Mouse (Mus musculus) erythroblast, embryonic 14.5 days (primary cell): ENCODE results near the gene Bhlhe41. TPM values are rescaled to one million over a fixed set of nuclear protein-coding genes. Genes with fewer than 3 reads are reported as not detected.

ENCODE experiments used
- H3K27me3 ChIP-seq: 2 replicates; pipeline ENCODE4 v1.6.1; 2012; ENCODE audit warnings: inconsistent platforms; ENCODE audit not compliant: control insufficient read depth
- H3K36me3 ChIP-seq: 2 replicates; pipeline ENCODE4 v1.6.1; 2012; ENCODE audit warnings: mild to moderate bottlenecking, inconsistent platforms; ENCODE audit not compliant: control insufficient read depth
- H3K4me1 ChIP-seq: 2 replicates; pipeline ENCODE4 v1.6.1; 2012; ENCODE audit warnings: inconsistent platforms; ENCODE audit not compliant: control insufficient read depth
- H3K4me3 ChIP-seq: replicated peaks from 2 replicates; pipeline ENCODE3; 2012; ENCODE audit warnings: moderate library complexity, mild to moderate bottlenecking, inconsistent platforms
- H3K9me3 ChIP-seq: 2 replicates; pipeline ENCODE4 v1.6.1; 2012; ENCODE audit warnings: low read length, inconsistent platforms, mixed read lengths; ENCODE audit not compliant: control insufficient read depth
- GATA1 ChIP-seq: IDR thresholded peaks from 2 replicates; pipeline ENCODE4 v1.6.1; 2012; ENCODE audit warnings: low read length, inconsistent platforms, mixed read lengths
- TAL1 ChIP-seq: IDR thresholded peaks from 3 replicates; pipeline ENCODE4 v1.6.1; 2012; ENCODE audit warnings: low read length, inconsistent platforms, mixed read lengths
- polyA plus RNA-seq: library from polyadenylated mRNA; stranded (reverse); fragments of >175 nt; gene quantifications from 2 replicates; pipeline ENCODE4 v1.2.3, GENCODE M21; 2012

Bhlhe41 gene
- polyA plus RNA-seq, 1 experiment, result 0.01 TPM

DNA sequence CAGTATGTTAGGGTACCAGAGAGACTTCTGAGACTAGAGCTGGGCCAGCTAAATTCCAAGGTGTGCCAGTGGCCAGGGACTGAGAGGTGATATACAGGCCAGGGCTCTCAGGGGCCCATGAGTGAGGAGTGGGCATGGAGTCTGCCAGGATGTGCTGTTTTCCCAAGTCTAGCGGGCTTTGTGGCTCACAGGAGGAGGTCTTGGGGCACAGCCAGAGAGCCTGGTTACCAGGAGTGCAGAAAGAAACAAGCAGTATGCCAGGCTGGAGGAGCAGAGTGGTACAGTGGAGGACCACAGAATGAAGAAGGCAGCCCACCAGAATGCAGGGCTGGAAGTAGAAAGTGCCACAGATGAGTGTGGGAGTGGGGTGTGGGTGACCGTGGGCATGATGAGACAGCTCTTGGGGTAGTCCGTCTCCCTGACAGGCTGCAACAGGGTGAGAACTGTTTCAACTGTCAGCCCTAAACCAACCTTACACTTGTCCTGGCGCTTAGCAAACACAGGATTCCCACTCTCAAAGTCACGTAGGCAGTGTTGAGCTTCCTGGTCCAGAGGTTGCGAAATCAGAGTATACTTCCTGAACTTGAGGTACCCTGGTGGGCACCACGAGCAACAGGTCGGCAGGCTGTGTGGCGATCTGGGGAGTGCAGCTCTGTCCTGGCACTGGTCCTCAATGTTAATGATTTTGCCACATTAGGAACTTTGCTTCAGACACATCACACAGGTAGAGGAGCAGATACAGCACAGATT lies 11.8 kb upstream of the Bhlhe41 start:
- Histone ChIP-seq H3K36me3 (no peaks in the 10 kb centered on the region), H3K9me3 (no peaks in the 10 kb centered on the region; the same call in 1 of the 2 replicates), H3K4me3 (no peak overlapping the region), H3K4me1 (no peaks in the 10 kb centered on the region), H3K27me3 (no peaks in the 10 kb centered on the region)
- TF ChIP-seq GATA1 (no peak), TAL1 (no peak)

DNA sequence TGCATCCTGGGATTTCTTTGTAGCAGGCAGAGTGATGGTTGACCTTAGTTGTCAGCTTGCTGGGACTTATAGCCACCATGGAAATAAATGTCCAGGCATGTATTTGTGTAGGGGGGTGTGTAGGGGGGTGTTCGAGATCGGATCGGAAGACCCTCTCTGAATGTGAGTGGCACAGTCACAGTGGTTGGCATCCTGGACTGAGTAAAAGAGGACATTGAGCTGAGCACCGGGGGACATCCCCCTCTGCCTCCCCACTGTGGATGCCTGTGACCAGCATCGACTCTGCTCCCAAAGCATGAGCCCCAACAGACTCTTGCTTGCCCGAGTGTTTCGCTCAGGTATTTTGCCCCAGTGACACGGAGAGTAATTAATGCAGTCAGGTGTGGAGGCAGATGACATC lies 8.0 kb upstream of the Bhlhe41 start:
- no peaks in the 10 kb centered on the region for H3K9me3 ChIP-seq
- no peak overlapping the region for H3K4me3 ChIP-seq
- H3K36me3 ChIP-seq, result no peaks in the 10 kb centered on the region
- H3K4me1 ChIP-seq, result no peaks in the 10 kb centered on the region
- TF ChIP-seq TAL1 (no peak), GATA1 (no peak)
- H3K27me3 ChIP-seq, result peaks cover 5% of the 10 kb centered on the region; the same call in 1 of the 2 replicates

DNA sequence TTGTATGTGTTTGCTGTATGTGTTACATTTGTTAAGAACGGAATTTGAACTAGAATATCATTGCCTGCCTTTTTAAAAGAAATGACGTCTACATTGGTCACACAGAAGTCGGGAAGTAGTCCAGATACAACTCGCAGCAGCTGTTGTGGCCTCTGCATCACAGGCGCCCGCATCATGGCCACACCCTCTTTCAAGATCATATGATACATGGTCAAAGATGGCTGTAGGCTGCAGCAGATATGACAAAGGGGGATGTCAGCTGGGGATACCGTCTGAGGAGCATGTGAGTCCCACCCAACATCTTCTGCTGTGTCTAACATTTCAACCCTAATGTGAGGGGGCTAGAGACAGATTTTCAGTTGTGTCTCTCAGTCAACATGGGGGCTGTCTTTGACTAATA lies 6.7 kb upstream of the Bhlhe41 start:
- no peaks in the 10 kb centered on the region for H3K36me3 ChIP-seq
- H3K9me3 ChIP-seq, result no peaks in the 10 kb centered on the region
- H3K27me3 ChIP-seq, result peaks cover 16% of the 10 kb centered on the region
- no peak overlapping the region for H3K4me3 ChIP-seq
- H3K4me1 ChIP-seq, result no peaks in the 10 kb centered on the region
- no peak for TF ChIP-seq TAL1
- no peak for TF ChIP-seq GATA1

DNA sequence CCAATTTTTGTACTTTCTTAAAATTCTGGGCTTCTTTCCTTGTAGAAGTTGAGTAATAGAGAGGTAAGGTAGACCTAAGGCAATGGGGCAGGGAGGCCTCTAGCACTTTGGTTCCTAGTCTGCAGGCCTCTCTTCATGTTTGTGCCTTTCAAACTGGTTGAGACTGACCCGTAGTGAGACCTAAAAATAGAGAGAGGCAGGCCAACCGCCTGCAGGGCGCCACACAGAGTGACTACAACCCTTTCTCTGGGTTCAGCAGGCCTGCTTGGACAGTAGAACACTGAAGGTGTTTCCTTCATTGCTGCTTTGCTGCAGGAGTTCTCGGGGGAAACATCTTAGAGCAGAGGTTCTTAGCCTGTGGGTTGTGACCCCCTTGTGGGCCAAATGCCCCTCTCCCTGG lies 5.6 kb upstream of the Bhlhe41 start:
- no peaks in the 10 kb centered on the region for H3K9me3 ChIP-seq
- TF ChIP-seq GATA1 (no peak), TAL1 (no peak)
- peaks cover 2% of the 10 kb centered on the region for H3K4me1 ChIP-seq
- H3K4me3 ChIP-seq, result no peak overlapping the region
- H3K36me3 ChIP-seq, result no peaks in the 10 kb centered on the region
- peaks cover 27% of the 10 kb centered on the region for H3K27me3 ChIP-seq

DNA sequence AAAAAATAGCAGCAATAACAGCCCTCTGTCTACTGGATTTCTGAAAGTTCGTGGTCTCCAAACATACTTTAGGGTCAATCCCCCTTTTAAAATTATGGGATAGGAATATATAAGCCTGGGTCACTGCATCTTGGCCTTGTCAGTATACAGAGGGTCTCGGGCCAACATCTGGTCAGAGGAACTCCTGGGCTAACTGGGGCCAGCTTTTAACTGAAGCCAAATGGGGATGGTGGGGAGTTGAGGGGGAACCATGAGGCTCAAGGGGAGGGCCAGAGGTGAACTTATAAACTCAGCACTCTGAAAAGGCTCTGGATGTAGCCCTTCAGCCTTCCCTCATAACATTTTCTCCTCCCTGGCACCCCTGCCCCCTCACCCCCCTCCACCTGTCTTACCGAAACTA lies 1.8 kb upstream of the Bhlhe41 start:
- no peaks in the 10 kb centered on the region for H3K9me3 ChIP-seq
- TF ChIP-seq GATA1 (no peak), TAL1 (no peak)
- no peaks in the 10 kb centered on the region for H3K36me3 ChIP-seq
- H3K27me3 ChIP-seq, result peaks cover 65% of the 10 kb centered on the region
- no peak overlapping the region for H3K4me3 ChIP-seq
- H3K4me1 ChIP-seq, result peaks cover 8% of the 10 kb centered on the region

DNA sequence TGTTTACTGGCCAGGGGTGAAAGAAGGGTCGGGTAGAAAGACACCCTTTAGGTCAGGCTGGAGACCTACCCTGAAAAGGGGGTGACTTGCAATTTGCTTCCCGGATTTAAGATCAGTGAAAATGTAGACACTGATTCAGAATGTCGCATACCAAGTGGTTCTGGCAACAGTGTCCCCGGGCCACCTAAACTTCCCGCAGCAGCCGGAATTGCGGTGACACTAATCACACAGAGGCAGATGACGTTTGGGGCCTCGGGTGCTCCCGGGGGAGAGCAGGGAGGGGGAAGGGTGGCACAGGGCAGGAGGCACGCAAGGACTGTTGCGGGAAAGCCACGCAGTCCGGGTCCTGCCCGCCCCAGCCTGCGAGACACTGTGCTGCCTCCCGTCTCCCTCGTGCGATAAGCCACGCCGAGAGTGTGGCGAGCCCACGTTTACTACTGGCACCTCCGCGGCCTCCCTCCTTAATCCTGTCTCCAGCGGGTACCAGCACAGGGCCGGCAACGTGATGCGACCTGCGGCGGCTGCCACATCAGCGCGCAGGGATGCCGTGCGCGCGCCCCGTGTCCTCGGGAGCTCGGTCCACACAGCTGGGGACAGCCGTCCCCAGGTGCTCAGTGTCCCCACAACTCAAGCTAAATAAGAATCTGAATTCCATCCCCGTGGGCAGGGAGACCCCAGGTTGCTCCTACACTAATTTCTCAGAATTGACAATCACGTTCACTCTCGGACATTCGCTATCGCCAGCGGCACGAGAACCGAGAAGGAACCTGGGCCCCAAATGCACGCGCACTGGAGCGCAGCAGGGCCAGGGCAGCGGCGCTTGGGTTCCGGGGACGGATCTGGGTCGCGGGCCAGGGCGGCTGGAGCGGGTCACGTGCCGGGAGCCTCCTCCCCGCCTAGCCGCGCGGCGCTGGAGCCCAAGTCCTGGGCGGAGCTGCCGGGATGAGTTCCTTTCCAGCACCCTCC lies 811 bp upstream of the Bhlhe41 start:
- TF ChIP-seq GATA1 (no peak), TAL1 (no peak)
- no peaks in the 10 kb centered on the region for H3K36me3 ChIP-seq
- no peaks in the 10 kb centered on the region for H3K9me3 ChIP-seq
- peaks cover 8% of the 10 kb centered on the region for H3K4me1 ChIP-seq
- peak overlapping the region; percentile 18 for H3K4me3 ChIP-seq
- H3K27me3 ChIP-seq, result peaks cover 71% of the 10 kb centered on the region

DNA sequence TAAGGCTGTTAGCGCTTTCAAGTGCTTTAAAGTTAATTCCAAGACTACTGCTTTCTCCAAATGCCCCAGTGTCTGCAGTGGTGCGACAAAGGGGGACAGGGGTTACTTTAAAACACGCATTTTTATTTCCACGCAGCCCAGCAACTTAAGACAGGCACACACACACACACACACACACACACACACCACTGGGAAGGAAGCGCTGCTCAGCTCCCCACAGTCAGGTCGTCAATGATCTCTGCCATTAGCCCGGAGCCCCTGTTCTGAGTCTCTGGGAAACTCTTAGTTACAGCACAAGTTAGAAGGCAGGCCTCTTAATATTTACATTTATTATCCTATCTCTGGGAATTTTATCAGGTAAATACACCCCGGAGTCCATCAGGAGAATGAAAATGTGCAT lies 1.2 kb downstream of the Bhlhe41 start:
- no peaks in the 10 kb centered on the region for H3K36me3 ChIP-seq
- TF ChIP-seq GATA1, result no peak
- no peak for TF ChIP-seq TAL1
- H3K4me1 ChIP-seq, result peaks cover 8% of the 10 kb centered on the region
- no peaks in the 10 kb centered on the region for H3K9me3 ChIP-seq
- H3K4me3 ChIP-seq, result no peak overlapping the region
- H3K27me3 ChIP-seq, result peaks cover 69% of the 10 kb centered on the region

GRCm38 (mm10) chr6:145863065-145863971 lies 2.0 kb downstream of the Bhlhe41 start:
- peak overlapping the region; percentile 37 for H3K4me3 ChIP-seq
- H3K36me3 ChIP-seq, result no peaks in the 10 kb centered on the region
- TF ChIP-seq GATA1 (no peak), TAL1 (no peak)
- no peaks in the 10 kb centered on the region for H3K9me3 ChIP-seq
- H3K27me3 ChIP-seq, result peaks cover 66% of the 10 kb centered on the region
- H3K4me1 ChIP-seq, result peaks cover 8% of the 10 kb centered on the region

GRCm38 (mm10) chr6:145862739-145863064 lies 2.7 kb downstream of the Bhlhe41 start:
- TF ChIP-seq TAL1 (no peak), GATA1 (no peak)
- Histone ChIP-seq H3K4me1 (peaks cover 8% of the 10 kb centered on the region), H3K4me3 (peak overlapping the region; percentile 14), H3K36me3 (no peaks in the 10 kb centered on the region), H3K9me3 (no peaks in the 10 kb centered on the region), H3K27me3 (peaks cover 61% of the 10 kb centered on the region)
